Mouse (Mus musculus) erythroblast, embryonic 14.5 days (primary cell): Measurements from ENCODE around the gene Inhbc. TPM values are rescaled to one million over a fixed set of nuclear protein-coding genes. Genes with fewer than 3 reads are reported as not detected.

Experiments
- H3K27me3 ChIP-seq: 2 replicates; pipeline ENCODE4 v1.6.1; 2012; ENCODE audit warnings: inconsistent platforms; ENCODE audit not compliant: control insufficient read depth
- H3K36me3 ChIP-seq: 2 replicates; pipeline ENCODE4 v1.6.1; 2012; ENCODE audit warnings: mild to moderate bottlenecking, inconsistent platforms; ENCODE audit not compliant: control insufficient read depth
- H3K4me1 ChIP-seq: 2 replicates; pipeline ENCODE4 v1.6.1; 2012; ENCODE audit warnings: inconsistent platforms; ENCODE audit not compliant: control insufficient read depth
- H3K4me3 ChIP-seq: replicated peaks from 2 replicates; pipeline ENCODE3; 2012; ENCODE audit warnings: moderate library complexity, mild to moderate bottlenecking, inconsistent platforms
- H3K9me3 ChIP-seq: 2 replicates; pipeline ENCODE4 v1.6.1; 2012; ENCODE audit warnings: low read length, inconsistent platforms, mixed read lengths; ENCODE audit not compliant: control insufficient read depth
- GATA1 ChIP-seq: IDR thresholded peaks from 2 replicates; pipeline ENCODE4 v1.6.1; 2012; ENCODE audit warnings: low read length, inconsistent platforms, mixed read lengths
- TAL1 ChIP-seq: IDR thresholded peaks from 3 replicates; pipeline ENCODE4 v1.6.1; 2012; ENCODE audit warnings: low read length, inconsistent platforms, mixed read lengths
- polyA plus RNA-seq: library from polyadenylated mRNA; stranded (reverse); fragments of >175 nt; gene quantifications from 2 replicates; pipeline ENCODE4 v1.2.3, GENCODE M21; 2012

The Inhbc gene
- polyA plus RNA-seq, 1 experiment: not detected

DNA sequence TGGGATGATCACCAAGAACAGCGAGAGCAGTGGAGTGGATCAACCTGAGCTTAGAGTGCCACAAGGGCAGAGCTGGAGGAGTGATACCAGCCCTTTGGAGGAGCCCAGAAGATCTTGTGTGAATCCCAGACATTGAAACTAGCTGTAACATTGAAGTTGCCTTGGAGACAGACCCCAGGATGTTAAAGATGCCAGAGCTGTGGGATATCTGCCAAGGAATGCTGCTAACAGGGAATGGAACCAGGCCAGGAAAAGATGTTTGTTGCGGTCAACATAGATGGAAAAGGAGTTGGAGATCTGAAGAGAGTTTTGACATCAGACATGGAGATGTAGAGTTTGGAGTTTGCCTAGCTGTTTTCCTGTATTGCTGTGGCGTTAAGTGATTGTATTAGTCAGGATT, 24.1 kb downstream of the Inhbc start:
- peaks cover 17% of the 10 kb centered on the region for H3K4me1 ChIP-seq
- H3K36me3 ChIP-seq: no peaks in the 10 kb centered on the region
- TF ChIP-seq TAL1 (no peak), GATA1 (no peak)
- no peak overlapping the region for H3K4me3 ChIP-seq
- H3K27me3 ChIP-seq: peaks cover 26% of the 10 kb centered on the region
- H3K9me3 ChIP-seq: peaks cover 3% of the 10 kb centered on the region; the same call in 1 of the 2 replicates

DNA sequence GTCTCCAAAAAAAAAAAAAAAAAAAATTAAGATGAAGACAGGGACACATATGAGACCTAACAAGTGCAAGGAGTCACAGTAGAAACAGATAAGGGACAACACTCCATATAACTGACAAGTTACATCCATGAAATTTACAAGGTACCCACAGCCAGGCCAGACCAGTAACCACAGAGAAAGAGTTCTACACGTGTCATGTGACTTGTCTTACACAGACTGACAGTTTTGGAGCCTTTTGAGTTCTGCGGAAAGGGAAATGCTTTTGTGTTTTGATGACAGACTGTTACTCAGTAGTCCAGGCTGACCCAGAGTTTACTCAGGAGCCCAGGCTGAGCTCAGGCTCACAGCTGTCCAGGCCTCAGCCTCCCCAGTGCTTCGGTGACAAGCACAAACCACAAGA, 27.2 kb downstream of the Inhbc start:
- H3K4me1 ChIP-seq: peaks cover 18% of the 10 kb centered on the region
- H3K9me3 ChIP-seq: peaks cover 6% of the 10 kb centered on the region; the same call in 1 of the 2 replicates
- TF ChIP-seq GATA1 (no peak), TAL1 (no peak)
- no peaks in the 10 kb centered on the region for H3K36me3 ChIP-seq
- peaks cover 58% of the 10 kb centered on the region for H3K27me3 ChIP-seq
- H3K4me3 ChIP-seq: no peak overlapping the region

DNA sequence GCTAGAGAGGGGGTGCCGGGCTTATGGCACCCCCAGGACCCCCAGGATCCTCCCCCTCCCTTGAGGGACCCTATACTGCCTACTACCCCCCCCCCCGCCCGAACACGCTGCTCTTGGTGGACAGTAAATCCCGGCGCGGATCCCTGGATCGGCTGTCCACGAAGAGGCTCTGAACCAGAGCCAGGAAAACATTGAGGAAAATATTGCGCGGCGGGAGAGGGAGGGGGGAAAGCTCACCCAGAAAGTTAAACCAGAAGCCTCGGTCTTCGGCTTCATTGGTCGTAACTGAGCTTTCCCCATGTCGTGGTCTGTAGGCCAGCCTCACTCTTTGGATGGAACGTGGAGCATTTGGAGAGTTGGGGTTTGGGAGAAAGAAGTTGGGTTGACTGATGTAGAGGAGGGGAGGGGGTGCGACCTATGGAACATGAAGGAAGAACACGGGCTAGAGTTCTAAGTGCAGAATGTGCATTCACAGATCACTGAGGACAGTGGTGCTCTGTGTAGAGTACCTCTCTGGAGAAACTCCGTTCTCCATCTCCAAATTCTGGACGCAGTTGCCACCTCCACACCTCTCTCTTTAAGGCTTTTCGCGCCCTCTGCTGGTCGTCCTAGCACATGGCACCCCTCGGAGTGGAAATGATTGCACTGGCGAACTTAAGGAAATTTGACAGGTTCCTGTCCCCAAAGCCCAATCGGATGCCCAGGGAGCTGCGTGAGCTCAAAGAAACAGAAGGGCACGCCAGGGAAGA, 28.2 kb downstream of the Inhbc start, which contains the start of gene Gli1:
Gene Gli1 (minus strand): TSS at position 84 of the 749 bp plus-strand sequence.
- Histone ChIP-seq H3K9me3 (peaks cover 6% of the 10 kb centered on the region; the same call in 1 of the 2 replicates), H3K36me3 (no peaks in the 10 kb centered on the region), H3K4me1 (peaks cover 18% of the 10 kb centered on the region), H3K4me3 (no peak within 1 kb of the TSS), H3K27me3 (peaks cover 68% of the 10 kb centered on the region)
- TF ChIP-seq GATA1: no peak
- no peak for TF ChIP-seq TAL1

DNA sequence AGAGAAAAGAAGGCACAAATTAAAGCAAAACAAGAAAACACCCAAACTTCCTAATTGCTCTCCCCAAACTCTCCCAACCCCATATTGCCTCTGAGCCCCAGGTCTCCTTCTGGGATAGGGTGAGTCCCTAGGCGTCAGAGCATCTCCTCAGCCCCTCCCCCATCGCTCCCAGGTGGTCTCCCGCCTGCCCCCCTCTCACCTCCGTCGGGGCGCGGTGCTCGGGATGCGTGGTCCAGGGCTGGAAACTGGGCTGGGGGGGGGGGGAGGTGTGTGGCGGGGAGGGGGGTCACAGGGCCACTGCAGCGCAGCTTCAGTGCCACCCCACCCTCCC, 28.9 kb downstream of the Inhbc start:
- peaks cover 6% of the 10 kb centered on the region; the same call in 1 of the 2 replicates for H3K9me3 ChIP-seq
- no peaks in the 10 kb centered on the region for H3K36me3 ChIP-seq
- TF ChIP-seq GATA1 (no peak), TAL1 (no peak)
- peaks cover 18% of the 10 kb centered on the region for H3K4me1 ChIP-seq
- peaks cover 74% of the 10 kb centered on the region for H3K27me3 ChIP-seq
- H3K4me3 ChIP-seq: no peak overlapping the region

DNA sequence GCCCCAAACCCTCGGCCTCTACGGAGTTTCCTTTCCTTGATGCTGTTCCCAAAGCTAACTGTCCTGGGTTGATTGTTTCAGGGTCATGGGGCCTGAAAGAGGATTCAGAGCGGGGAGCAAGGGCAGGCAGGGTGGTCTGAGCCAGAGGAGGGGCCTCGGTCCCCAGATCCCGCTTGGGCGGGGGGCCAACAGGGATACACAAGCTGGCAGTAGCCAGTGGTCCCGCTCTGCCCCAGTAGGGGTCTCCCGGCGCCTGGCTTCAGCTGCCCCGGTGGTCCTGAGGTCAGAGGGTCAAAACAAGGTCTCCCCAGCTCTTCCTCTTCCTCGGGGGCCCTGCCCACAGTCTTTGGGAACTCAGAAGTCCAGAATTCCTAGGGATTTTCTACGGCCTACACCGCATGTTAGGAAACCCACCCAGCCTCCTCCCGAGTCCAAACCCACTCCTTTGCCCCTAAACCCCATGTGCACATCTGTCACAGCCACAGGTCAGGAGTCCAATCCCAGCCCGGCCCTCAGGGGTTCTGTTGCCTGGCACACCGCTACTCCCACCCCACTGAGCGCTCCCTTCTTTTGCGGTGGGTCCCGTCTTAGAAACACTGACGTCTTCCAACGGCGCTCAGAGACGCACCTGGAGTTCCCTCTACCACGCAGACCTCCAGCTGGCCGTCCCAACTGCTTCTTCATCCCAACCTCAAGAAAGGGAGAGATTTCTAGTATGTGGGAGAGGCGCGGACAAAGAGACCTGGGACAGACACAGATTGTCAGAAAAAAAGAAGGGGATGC, 29.5 kb downstream of the Inhbc start:
- Histone ChIP-seq H3K4me1 (peaks cover 18% of the 10 kb centered on the region), H3K36me3 (no peaks in the 10 kb centered on the region), H3K27me3 (peaks cover 74% of the 10 kb centered on the region), H3K4me3 (no peak overlapping the region), H3K9me3 (peaks cover 6% of the 10 kb centered on the region; the same call in 1 of the 2 replicates)
- no peak for TF ChIP-seq TAL1
- TF ChIP-seq GATA1: no peak

DNA sequence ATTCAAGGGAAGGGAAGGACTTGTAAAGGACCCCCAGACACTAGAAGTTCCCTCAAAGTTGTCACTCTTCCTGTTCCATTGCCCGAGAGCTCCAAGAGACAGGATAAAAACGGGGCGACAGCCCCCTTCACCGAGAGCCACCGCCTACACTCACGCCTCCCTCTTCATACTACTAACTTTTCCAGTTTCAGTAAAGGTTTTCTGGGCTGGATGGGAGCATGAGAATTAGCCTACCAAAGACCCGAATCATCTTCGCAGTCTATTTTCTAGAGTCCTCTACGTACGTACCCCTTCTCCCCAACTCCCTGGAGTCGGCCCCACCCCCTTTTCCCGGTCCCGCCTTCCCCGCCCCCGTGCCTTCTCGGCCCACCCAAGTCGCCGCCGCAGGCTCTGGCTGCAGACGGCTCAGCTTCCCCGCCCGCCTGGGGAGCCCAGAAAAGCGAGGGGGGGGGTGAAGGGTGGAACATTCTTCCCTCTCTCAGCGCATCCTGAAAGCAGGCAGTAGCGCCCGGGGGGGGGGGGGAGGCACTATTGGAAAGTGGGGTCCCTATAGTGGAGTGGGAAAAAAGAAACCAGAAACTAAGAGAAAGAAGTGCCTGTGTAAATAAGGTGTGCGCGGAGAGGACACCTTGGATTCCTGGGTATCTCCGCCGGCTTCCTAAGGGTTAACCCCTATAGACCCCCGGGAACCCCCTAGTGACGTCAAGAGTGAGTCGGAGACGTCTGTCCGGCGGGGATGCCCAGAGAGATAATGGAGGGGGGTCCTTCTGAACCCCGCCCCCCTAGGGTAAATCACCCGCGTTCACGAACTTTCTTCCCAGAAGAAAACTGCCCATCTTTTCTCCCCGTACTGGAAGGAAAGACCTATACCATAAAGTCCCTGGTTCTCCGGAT, 30.3 kb downstream of the Inhbc start:
- TF ChIP-seq TAL1 (no peak), GATA1 (no peak)
- Histone ChIP-seq H3K4me3 (peak overlapping the region; percentile 26), H3K36me3 (no peaks in the 10 kb centered on the region), H3K4me1 (peaks cover 18% of the 10 kb centered on the region), H3K9me3 (peaks cover 5% of the 10 kb centered on the region; the same call in 1 of the 2 replicates), H3K27me3 (peaks cover 71% of the 10 kb centered on the region)

DNA sequence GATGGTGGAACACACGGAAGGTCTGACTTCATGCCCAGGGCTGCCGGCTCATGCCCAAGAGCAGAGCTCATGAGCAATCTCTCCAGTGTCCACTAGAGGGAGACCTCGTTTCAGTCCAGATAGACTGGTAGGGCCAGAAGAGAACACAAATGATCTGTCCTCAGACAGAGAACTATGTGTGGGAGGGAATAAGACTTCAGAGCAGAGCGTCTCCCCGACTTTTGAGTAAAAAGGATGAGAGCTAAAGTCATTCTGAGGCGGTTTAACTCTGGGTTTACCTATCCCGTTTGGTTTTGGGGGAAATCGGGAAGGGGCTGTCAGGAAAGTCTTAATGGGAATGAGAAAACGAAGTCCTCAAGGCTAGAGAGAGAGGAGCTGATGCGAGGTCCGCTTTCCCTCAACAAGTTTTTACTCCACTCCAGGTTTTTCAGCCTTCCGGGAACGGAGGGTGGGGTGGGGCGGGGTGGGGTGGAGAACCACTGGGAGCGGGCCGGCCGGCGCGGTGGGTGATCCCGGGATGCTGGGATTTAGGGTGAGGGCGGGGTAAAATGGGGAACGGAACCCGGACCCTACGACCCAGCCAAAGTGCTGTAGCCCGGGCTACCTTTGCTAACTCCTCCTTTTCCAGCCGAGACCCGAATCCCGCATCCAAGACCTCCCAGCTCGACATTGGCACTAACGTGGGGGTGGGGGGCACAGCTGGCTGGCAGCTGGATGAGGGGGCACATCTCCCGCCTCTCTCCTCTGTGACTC, 31.1 kb downstream of the Inhbc start:
- no peak for TF ChIP-seq TAL1
- TF ChIP-seq GATA1: no peak
- Histone ChIP-seq H3K36me3 (no peaks in the 10 kb centered on the region), H3K27me3 (peaks cover 68% of the 10 kb centered on the region), H3K4me3 (peak overlapping the region; percentile 26), H3K4me1 (peaks cover 18% of the 10 kb centered on the region), H3K9me3 (peaks cover 3% of the 10 kb centered on the region; the same call in 1 of the 2 replicates)

DNA sequence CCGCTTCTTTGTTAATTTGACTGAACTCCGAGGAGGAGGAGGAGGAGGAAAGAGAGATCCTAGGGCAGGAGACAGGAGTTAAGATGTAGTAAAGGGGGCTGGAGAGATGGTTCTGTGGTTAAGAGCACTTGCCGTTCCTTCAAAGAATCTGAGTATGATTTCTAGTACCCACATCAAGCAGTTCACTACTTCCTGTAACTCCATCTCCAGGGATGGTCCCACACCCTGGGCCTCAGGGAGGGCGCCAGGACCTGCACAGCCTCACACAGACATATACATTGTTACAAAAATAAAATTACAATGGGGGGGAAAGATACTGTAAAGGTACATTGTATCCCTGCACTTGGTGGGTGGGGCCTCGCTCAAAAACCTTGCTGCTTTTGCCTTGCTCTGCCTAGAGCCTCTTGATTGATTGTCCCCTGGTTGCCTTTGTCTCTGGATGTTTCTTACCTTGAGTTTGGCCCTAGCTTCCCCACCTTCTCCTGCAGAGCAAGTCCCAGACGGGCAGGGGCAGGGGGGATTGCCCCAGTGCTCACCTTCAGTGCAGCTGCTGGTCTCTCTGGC, 32.6 kb downstream of the Inhbc start:
- Histone ChIP-seq H3K36me3 (no peaks in the 10 kb centered on the region), H3K4me3 (no peak overlapping the region), H3K4me1 (peaks cover 18% of the 10 kb centered on the region), H3K27me3 (peaks cover 62% of the 10 kb centered on the region), H3K9me3 (peaks cover 3% of the 10 kb centered on the region; the same call in 1 of the 2 replicates)
- TF ChIP-seq TAL1 (no peak), GATA1 (no peak)
